Mouse (Mus musculus) right cerebral cortex, postnatal 4 days (tissue): Measurements from ENCODE around the gene Slc5a4b.
"Not testable (repeated sequence)": the region's sequence is repeated elsewhere in the genome, so short reads cannot be mapped to it uniquely, and the experiment has no call there.

Experiments used
- DNase-seq: peaks from one replicate; pipeline ENCODE4 v3.0.0-alpha.2; 2022

The Slc5a4b gene

DNA sequence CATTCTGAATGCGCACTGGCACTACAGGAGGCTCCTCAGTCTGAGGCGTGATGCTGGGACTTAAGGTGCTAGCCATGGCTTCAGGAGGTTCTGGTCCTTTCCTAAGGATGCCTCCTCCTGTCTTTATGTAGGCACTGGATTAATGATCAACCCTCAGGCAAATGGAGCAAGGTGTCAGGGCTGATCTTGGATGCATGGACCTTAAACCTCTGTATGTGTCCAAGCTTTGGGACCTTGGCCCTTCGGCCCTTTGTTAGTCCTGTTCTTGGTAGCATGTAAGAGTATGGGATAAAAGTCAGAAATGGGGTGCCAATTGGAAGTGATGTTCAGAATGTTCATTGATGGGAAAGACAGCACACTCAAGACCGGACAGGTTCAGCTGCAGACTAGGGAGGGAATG is at the start of gene Slc5a4b:
TSS of gene Slc5a4b (minus strand) at position 101 of the 400 bp plus-strand sequence.
- DNase-seq: no peak

- DNase-seq: no peak
Measured at GRCm38 (mm10) chr10:76158009-76158408, 47.2 kb upstream of the Slc5a4b start.

DNA sequence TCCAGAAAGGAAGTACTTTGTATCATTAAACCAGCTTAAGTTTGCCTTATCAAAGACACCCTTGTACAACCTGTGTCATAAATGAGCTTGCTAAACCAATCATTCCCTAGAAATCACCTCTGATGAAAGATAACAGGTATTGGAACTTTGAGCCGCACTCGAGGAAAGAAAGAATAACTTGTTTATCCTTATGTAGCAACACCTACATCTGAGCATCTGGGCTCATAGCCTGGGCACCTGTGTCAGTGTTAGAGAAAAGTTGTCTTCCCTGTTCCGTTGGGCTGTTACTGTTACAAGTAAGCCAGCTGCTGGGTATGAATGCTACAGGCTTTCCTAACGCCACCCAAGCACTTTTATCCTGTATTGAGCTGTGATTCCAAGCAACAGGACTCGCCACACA is 46.8 kb upstream of the Slc5a4b start:
- DNase-seq: no peak

GRCm38 (mm10) chr10:76155911-76156310 is 45.1 kb upstream of the Slc5a4b start:
- no peak for DNase-seq

DNA sequence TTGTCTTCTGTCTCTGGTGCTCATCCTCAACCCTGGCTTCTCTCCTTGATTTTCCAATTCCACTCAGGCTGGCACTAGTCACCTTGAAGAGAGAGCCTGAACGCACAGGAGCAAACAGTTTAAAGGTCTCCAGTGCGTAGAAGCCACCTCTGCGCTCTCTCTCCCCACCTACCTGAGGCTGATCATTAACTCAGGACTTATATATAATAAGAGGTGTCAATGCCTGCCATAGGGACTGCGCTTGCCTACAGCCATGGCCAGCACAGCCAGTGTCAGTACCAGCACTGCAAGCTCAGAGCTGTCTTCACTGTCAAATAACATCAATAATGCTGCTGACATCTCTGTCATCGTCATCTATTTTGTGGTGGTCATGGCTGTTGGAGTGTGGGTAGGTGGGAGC is 36.5 kb upstream of the Slc5a4b start, which contains the start of gene Slc5a4a:
TSS of gene Slc5a4a (plus strand) at position 174 of the 400 bp plus-strand sequence.
- no peak for DNase-seq

GRCm38 (mm10) chr10:76146846-76147245 is 36.1 kb upstream of the Slc5a4b start:
- DNase-seq: no peak

- no peak for DNase-seq
Measured at GRCm38 (mm10) chr10:76136318-76136717, 25.6 kb upstream of the Slc5a4b start.

DNA sequence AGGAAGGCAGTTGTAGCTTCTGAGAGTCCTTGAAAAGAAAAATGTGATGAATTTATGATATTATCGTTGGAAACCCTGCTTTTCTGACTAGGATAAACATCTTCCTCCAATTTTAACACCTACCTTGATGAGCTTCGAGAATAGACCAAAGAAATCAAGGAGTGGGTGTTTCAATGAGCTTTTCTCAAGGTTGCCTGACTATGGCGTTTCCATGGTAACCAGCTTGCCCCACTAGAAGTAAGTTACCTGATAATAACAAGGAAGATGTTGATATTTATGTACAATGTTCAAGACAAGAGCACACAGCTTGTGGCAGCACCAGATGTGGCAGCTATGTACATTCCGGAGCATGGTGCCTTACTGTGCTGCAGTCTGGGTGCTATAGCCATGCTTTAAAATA is 21.7 kb upstream of the Slc5a4b start:
- DNase-seq: no peak

DNA sequence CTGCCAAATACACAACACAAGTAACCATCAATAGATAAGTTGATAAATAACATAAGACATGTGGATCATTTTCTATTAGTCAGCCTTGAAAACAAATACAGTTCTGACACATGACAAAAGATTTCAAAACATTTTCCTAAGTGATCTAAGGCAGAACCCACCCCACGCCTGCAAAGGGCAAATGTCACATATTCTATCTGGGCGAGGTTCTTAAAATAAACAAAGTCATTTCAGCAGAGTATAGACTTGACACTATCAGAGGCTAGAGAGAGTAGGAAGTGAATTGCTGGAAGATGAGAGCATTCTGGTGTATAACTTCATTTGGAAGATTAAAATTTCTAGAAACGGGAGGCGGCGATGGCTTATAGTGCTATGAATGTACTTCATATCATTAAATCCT is 10.7 kb upstream of the Slc5a4b start:
- DNase-seq: no peak

DNA sequence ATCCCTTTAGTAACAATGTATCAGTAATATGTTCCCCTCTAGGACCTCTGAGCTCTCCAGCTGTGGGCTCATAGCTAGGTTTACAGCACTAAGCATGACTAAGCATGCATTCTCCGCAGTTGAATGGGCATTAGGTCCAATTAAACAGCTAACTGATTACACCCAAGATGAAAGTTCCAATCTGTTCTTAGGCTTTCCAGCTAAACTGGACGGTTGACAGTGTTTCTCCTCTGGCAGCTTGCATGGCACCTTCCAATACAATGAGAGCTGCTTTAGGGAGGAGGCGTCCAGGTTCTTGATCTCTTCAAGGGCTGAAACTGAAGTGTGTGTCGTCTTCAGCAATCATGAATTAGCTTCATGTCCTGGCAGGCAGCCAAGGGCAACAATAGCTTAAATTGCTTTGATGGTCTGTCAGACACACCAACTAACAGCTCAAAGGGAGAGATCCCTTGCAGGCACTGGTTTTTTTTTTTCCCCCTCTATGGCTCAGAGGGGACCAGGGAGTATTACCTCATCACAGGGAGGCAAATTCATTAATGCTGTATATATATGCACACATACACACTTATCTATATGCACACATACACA is 9.5 kb upstream of the Slc5a4b start:
- DNase-seq: no peak

DNA sequence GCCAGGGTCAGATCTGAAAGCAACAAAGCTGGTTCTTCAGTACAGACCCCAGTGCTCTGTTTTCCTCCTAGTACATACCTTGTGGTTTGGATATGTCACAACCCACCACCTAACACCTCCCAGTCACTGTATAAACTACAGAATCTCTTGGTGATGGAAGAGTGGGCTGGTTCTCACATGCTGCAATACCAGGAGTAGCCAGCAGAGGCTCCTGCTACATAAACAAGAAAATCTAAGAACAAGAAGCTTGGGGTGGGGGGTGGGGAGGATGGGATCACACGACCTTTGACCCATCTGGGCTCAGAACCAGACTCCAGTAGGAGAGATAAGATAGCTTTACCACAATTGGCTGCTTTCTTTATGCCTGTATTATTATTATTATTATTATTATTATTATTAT is 8.0 kb upstream of the Slc5a4b start:
- DNase-seq: peak; percentile 33

- peak; percentile 34 for DNase-seq
Measured at GRCm38 (mm10) chr10:76117966-76118365, 7.2 kb upstream of the Slc5a4b start.

- DNase-seq: no peak
Measured at GRCm38 (mm10) chr10:76097368-76097767, 13.4 kb downstream of the Slc5a4b start.

GRCm38 (mm10) chr10:76096580-76096979 is 14.2 kb downstream of the Slc5a4b start:
- no peak for DNase-seq

- DNase-seq: not testable (repeated sequence)
Measured at GRCm38 (mm10) chr10:76077008-76077407, 33.8 kb downstream of the Slc5a4b start.

DNA sequence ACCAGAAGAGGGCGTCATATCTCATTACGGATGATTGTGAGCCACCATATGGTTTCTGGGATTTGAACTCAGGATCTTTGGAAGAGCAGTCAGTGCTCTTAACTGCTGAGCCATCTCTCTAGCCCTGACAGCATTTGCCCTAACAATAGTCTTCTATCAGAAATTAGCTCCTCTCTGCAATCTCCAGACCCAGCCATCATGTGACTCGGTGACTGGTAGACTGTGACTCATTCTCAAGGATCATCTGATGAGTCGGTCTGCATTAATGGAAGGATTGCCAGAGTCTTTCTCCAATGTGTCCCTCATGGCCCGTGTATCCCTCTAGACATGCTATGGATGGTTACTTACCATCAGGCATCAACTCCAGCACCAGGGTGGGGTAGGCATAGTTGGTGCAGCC is 38.7 kb downstream of the Slc5a4b start:
- DNase-seq: not testable (repeated sequence)

DNA sequence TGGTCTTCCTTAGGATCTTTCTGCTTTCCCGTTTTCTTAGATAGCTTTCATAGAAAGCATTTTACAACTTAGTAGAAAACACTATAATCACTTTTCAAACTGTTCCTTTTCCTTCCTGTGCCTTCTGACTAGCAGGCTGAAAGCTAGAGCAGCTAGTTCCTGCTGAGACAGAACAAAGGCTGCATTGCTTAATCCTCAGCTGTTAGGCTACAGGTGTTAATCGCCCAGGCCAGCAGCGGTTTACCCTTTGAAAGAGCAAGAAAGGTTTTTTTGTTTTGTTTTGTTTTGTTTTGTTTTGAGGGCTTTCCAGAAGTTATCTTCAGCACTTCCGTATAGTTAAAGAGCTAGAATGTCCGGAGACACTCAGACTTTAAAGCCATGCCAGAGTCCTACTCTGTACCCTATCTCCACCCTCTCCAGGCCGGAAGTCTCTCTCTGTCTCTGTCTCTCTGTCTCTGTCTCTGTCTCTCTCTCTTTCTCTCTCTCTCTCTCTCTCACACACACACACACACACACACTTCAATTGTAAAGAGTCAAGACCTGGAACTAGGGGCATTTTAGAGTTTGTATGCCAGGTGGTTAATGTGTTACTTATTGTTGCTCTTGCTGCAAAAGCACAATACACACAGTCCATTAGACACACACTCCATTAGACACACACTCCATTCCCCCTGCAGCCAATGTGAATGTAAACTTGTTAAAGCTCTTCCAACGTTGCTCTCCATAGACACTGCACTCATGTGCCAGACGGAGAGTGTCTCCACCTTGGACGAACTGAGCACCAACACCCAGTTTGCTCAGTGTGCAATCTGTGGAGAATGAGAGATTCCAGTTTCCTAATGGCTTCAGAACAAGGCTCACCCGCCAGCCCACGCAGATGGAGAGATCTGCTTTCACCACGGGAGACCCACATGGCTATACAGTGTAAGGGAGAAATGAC is 42.8 kb downstream of the Slc5a4b start:
- DNase-seq: no peak

- no peak for DNase-seq
Measured at GRCm38 (mm10) chr10:76062439-76062838, 48.3 kb downstream of the Slc5a4b start.

DNA sequence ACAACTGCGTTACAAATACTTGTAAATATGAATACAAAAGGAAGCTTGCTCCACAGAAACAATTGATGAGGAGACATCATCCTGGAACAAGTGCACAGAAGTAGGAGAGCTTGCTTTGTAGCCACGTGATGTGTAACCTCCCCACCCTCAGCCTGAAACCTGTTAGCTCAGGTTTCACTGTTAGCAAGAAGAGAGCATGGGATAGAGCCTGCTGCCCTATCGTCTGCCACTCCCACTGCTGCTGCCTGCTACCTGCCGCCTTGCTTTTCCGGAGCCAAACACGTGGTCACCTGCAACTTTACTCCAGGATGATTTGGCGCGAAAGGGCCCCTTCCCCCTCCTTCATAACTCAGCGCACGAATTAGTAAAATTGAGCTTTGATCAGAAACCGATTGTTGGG is 58.9 kb downstream of the Slc5a4b start:
- DNase-seq: no peak

DNA sequence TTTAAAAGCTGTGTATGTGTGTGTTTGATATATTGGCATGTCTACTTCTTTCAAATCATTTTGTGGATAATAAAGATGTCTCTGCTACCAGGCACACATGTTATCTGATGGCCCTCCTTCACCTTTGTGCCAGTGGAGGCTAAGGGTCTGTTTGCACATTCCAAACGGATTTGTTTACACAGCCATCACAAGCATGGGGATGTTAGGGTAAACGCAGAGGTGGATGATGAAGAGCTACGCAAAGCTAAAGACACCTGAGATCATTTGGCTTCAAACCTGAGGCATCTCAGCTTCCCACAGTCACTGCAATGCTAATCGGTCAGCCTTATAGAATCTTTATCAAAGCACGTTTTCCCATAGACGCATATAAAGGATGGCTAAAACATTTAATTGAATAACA is 61.8 kb downstream of the Slc5a4b start:
- no peak for DNase-seq

GRCm38 (mm10) chr10:76047182-76047869 is 63.4 kb downstream of the Slc5a4b start:
- no peak for DNase-seq

GRCm38 (mm10) chr10:76046754-76047153 is 64.0 kb downstream of the Slc5a4b start:
- no peak for DNase-seq

- no peak for DNase-seq
Measured at GRCm38 (mm10) chr10:76045343-76045742, 65.4 kb downstream of the Slc5a4b start.

DNA sequence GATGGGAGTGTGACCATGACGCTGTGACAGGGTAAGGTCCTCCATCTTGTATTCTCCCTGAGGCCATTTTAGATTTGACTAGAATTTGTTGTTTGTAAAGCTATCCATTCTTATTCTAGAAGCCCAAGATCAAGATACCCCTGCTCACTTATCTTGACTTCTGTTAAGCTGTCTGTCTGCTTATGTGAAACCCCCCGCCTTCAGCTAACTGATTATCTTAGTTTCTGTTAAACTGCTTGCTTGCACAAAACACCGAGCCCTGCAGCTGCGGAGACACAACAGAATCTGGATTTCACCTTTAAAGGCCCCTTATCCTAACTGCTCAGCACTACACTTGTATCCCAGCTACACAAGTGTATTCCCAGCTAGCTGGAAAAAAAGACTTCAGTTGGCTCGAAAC is 73.8 kb downstream of the Slc5a4b start:
- DNase-seq: no peak
